Mouse (Mus musculus): ENCODE measurements around the gene Cysltr2.

The Cysltr2 gene

GRCm38 (mm10) chr14:72983456-72983855 lies 65.5 kb downstream of the Cysltr2 start:
- peak; percentile 84 for DNase-seq

- no peak for DNase-seq
Observed at GRCm38 (mm10) chr14:72982981-72983436, 65.9 kb downstream of the Cysltr2 start.

GRCm38 (mm10) chr14:72980761-72981160 lies 68.2 kb downstream of the Cysltr2 start:
- no peak for DNase-seq

GRCm38 (mm10) chr14:72980106-72980505 lies 68.8 kb downstream of the Cysltr2 start:
- no peak for DNase-seq

GRCm38 (mm10) chr14:72976111-72976510 lies 72.8 kb downstream of the Cysltr2 start:
- DNase-seq, result no peak

Data from embryo, embryonic 11 days (tissue).